Mouse (Mus musculus) megakaryocyte, adult 5-6 weeks (primary cell): Measurements from ENCODE around the gene Plcb4. TPM values are rescaled to one million over a fixed set of nuclear protein-coding genes. Genes with fewer than 3 reads are reported as not detected.
"Not testable (repeated sequence)": the region's sequence is repeated elsewhere in the genome, so short reads cannot be mapped to it uniquely, and the experiment has no call there.

Experiments used
- ATAC-seq: 2 replicates; pipeline ENCODE4 v1.8.0; 2016; ENCODE audit warnings: mild to moderate bottlenecking, inconsistent platforms; ENCODE audit not compliant: poor library complexity, severe bottlenecking
- total RNA-seq, 2 experiments: library from RNA; stranded (forward) in 1 of 2; stranded (reverse) in 1 of 2; fragments of 153-499, 151-499 nt in 1 of 2; fragments of 221-1000, 200-1000 nt in 1 of 2; gene quantifications; 2 replicates each; pipeline versions ENCODE4 v1.2.3 to v1.2.4; 2015 to 2017

Gene Plcb4
- total RNA-seq, 2 experiments from 2014 or later = 7.1 to 8.5 TPM

DNA sequence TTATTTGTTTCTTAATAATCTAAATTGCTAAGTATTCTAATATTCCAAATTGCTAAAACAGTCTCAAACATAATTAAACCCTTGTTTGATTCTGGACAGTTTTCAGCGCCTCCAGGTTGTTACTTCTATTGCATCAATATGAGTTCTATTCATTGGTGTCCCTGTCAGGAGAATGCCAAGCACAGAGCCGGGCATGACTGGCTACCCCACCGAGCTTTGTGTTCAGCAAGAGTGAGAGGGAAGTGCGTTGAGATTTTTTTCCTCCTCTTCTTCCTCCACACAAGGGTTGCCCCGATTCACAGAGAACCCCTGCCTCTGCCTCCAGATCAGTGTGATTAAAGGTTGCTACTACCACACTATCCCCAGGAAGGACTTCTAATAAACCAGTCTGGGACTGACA is 53.5 kb downstream of the Plcb4 start:
- ATAC-seq = no peak

DNA sequence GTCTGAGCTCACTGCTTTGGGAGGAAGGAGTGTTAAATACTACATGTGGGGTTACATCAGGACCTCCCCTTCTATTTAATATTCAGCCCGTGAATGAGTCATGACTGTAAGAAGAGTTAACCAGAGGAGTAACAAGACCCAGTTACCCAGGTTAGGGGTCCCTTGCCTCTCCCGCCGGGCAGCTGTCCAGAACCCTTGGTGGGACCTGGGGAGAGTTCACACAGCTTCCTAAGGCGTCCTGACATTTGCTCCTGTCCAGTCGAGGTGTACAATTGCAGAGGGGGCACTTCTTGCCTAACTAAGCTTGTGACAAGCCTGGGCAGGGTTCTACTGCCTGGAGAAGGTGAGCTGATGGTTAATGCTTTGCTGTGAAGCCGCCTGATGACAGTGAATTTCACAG is 54.1 kb downstream of the Plcb4 start:
- ATAC-seq = no peak

DNA sequence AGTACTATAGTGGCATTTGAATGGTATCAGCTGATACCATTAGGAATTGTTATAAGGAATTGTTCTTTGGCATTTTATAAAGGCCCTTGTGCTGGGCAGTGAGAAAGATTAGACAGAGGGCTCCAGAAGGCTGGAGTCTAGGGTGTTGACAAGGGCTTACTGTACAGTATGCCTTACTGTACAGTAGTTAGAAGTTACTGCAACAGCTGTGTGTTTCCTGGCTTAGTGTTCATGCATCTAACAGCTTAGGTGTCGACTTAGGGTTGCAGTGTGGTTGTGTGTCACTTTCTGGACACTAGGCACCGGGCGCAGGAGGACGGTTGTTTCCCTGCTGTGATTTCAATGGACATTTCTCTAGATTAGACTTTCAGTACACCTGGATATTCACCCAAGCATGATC is 57.4 kb downstream of the Plcb4 start:
- ATAC-seq = no peak

DNA sequence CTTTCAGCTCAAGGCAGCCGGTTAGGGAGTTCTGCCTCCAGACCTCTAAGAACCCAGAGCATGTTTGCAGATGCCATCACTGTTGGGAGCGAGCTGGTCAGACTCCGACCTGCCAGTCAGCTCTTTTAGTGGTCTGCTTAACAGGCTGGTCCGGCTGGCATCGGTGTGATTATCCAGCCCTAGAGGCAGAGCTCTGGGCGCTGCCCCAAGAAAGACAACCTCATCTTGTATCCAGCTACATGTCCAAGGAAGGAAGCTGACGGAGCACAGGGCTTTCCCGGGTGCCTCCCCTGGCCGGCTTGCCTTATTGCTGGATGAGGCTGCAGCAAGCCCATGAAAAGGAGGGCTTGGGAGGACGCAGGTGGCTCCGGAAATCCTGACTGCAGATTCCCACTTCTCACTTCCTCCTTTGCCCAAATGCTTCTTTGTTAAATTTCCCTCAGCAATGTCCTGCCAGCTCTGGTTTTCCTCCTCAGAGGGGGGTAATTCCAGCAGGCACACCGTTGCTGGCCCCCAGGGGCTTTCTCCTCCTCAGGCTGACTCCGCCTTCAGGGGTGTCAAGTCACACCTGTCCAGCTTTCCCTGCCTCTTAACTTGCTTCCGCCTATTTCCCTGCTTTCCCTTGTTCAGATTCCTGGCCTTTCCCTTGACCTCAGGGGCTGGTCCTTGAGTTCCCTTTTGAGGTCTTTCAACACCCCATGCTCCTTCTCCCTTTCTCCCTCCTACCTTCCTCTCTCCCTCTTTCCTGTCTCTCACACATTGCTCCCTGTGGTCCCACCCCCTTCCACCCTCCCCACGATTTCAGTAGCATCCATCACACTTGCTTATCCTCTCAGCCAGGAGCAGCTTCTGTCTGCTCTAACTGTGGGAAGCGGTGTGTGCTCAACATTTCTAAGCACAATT is 58.7 kb downstream of the Plcb4 start:
- peak; percentile 24 for ATAC-seq

DNA sequence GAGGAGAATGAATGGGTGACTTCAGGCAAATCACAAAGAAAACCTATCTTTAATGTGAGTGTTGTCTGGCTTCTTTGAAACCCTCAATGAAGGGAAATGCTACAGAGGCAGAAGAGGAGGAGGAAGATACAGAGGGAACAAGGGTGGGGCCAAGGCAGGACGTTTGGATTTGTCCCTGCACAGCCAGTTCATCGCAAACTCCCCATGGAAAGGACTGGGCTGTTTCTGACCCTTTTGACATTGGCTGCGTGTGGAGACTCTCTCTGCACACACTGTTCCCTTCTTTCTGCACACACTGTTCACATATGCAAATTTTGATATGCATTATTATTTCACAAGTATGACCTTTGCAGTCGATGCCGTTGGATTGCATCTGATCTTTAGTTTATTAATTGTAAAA is 63.3 kb downstream of the Plcb4 start:
- ATAC-seq = no peak

DNA sequence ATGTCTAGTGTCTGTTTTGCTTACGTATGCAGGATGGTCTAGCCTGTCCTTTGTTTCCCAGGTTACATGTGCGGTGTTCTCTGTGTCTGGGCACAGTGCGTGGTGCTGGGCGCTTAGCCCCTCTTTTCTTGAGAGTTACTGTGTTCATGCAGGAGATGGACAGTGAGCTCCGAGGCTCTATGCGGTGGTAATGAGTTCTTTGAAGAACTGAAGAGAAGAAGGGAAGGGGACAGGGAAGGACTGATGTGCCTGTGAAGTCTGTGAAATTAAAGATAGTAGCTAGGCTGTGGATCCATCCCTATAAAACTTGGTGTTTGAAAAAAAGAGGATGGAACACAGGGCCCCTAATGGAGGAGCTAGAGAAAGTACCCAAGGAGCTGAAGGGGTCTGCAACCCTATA is 64.6 kb downstream of the Plcb4 start:
- ATAC-seq = no peak

DNA sequence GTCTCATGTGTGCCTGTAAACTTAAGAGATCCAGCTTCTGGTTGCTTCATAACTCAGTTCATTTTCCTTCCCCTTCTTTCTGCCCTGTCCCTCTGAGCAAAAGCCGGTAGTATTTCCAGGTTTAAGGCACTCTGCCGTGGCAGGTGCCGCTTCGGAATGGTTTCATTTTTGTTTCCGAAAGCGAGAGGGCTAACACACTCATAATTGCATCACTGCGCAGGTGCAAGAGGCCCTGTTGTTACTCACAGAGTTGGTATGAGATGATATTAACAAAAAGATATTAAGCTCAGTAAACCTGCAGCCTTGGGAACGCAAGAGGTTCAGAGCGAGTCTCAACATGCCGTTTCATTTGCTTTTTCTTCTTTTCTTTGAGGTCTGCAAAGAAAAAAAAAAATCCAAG is 65.7 kb downstream of the Plcb4 start:
- ATAC-seq = peak; percentile 48

DNA sequence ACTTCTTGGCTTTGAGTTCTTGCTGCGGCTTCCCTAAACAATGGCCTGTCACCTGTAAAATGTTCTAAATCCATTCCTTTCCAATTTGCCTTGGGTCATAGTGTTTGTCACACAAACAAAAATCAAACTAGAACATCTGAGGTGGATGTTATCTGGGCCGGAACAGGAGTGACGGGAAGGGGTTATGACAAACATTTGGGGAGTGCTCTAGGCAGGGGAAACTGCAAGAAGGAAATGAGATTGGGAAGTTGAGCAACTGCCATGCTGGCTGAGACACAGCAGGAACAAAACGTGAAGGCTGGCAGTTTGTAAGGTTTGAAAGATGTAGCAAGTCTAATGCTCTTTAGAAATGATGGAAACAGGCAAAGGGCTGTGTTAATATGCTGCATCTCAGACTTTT is 66.6 kb downstream of the Plcb4 start:
- ATAC-seq = peak; percentile 84

DNA sequence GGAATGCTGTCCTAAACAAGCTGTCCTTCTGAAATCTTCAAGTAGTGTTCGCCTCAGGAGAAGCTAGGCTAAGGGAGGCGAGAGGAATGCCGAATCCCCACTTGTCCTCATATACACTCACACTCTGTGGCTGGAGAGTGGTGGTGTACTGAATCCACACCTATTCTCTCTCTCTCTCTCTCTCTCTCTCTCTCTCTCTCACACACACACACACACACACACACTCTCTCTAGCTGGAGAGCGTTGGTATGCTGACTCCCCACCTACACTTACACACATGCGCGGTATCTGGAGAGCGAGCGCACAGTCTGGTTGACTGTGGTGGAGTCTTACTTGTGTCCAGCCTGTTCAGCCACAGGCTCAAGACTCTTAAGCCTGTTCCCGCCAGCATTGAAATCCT is 68.3 kb downstream of the Plcb4 start:
- no peak for ATAC-seq

DNA sequence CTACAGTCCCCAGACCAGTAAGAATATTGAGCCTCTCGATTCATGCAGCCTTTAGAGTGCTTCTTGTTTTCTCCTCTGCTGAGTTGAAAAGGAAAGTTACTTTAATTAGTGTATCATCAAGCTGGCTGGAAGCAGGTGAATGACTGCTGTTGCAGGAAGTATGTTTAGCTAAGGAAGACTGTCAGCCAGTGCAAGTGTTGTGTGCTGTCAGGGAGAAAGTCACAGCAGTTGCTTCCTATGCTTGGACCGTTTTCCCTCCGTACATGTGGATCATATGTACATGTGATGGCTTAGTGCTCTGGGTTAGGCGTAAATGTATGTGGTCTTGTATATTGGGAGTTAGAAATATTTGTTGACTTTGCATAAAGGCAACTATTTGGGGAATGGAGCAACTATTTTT is 69.1 kb downstream of the Plcb4 start:
- no peak for ATAC-seq

DNA sequence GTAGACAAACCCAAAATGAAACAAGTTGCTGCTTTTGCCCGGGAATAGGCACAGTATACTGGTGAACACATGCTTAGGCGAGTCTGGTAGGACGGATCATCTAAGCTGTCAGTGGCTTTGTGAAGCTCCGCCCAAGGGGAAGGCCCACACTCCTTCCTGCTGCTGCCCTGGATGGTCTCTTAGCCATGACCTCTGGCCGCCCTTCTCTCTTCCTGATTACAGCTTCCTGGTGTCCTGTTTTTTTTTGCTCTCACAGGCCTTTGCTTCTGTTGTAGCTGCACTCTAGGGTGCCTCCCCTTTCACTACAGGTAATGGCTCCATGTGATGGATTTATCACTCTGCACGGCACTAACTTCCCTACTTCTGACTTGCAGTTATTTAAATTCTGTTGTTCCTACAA is 72.8 kb downstream of the Plcb4 start:
- ATAC-seq = peak; percentile 83

DNA sequence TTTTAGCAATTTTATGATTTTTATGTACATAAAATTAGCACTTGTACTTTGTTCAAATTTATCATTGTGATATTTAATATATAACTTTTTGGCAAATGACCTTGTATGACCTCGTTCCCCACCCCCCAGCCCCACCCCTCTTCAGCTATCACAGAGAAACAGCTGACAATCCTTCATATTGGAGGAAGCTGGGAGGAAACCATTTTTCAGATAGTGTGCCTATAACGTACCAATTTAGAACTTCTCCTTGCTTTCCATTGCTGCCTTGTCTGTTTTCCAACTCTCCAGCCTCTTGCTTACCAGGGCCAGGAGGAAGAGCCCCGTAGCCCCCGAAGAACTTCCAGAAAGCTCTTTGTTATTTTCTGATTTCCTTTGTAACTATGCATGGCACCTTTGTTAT is 73.8 kb downstream of the Plcb4 start:
- ATAC-seq = no peak

DNA sequence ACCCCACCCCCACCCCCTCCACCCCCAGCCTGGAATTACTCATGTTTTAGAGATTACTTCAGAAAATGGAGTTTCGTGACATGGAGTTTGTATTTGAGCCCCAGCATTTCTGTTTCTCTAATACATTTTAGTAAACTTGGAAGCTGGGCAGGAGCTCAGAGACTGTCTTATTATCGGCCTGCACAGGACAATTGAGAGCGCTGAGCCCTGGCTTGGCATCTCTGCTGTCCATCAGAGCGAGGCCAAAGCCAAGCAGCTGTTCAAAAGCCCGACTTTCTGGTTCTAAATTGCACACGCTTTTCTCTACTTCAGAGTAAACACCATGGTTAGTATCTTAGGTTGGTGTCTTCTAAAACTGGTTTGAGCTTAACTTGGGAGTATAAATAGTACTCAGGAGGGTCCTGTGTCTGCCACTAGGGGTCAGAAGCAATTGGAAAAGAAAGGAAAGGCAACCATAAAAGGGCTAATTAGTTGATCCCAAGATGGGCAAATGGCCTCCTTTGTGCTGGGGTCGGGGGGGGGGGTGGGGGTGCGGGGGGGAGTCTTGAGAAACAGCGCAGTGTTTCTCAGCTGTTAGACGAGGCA is 75.2 kb downstream of the Plcb4 start:
- ATAC-seq = no peak

DNA sequence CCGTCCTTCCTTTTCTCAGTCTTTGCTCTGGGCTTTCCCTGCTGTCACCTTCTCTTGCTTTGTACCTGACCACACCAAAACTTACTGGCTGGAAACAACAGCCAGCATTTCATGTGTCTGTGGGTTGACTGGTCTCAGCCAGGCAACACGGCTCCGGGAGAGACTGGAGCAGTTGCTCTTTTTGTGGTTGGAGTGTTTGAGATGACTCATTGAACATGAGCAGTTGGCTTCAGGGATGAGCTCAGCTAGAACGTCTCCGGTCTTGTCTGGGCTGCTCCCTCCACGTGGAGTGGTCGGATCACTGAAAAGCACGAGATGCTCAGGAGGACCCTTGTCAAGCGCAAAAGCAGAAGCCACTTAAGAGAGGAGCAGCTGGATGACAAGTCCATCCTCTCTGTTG is 78.7 kb downstream of the Plcb4 start:
- peak; percentile 10; the same call in 1 of the 2 replicates for ATAC-seq

DNA sequence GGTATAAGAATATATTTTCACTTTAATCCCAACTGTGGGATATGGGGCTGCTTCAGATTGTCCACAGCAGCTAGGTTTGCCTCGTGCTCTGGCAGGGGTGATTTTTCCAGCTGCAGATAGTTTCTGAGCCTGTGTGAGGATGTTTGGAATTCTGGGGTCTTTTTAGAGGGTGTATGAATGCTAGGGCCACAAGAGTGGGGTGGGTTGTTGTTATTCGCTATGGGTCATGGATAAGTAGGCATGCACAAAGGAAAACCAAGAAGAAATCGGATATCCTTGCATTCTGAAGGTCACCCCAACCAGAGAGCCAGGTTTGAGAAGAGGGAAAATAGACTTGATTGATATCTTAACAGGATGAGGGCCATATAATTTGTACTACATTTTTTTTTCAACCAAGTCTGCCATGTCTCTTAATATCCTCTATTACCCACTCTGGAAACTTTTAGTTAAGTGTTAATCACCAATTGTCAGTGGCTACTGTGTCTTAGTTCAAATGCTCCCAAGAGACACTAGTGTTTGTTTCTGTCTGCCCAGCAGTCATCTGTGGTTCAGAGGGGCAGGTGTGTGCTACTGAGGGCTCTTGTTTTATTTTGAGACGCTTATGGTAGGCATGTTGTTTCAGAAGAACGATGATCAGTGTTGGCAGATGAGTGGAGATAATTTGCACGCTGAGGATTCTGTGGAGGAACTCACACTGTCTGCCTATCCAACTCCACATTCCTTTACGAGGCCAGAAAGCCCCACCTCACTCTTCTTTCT is 79.4 kb downstream of the Plcb4 start:
- ATAC-seq = not testable (repeated sequence)

DNA sequence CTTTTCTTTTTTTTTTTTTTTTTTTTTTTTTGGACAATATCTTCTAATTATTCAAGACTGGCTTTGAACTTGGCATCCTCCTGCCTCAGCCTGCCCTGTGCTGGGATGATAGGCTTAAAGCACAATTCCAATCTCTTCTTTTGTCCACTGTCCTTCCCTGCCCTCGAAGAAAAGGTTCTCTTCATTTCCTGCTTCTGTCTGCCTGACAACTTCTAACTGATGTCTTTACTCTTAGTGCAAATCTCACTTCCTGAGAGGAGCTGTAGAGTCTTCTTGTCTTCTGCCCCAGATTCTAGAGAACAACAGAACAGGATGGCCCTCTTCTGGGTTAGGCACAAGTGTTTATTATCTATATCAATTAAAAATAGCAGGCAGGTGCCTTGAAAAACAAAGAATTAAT is 80.1 kb downstream of the Plcb4 start:
- ATAC-seq = no peak

DNA sequence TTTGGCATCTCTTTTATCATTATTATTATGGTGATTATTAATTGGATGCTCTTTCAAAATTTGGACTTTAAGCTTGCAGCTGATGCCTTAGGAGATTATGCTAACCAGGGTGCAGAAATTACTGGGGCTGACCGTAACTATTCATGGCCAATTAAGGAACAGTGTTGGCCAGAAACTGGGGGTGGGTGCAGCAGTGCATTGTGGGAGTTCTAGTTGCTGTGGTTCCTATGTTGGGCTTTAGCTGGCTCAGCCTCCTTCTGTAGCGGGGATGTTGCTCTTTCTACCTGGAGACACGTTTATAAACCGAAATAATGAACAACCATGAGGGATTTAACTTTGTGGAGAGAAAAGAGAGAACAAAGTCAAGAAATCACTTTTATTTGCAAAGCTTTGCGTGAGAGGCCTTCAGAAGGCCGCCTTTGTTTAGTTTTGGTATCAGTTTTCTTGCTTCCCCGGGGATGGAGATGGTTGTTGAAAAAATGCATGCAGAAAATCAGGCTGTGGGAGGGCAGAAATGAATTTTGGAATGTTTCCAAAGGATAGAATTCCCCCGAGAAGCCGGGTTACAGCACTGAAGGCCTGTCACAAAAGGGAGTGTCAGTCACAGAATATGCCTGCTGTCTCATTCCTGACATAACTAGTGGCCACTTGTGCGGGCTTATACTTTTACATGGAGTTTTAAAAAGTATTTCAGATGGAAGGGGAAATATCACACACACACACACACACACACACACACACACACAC is 84.3 kb downstream of the Plcb4 start:
- ATAC-seq = no peak

DNA sequence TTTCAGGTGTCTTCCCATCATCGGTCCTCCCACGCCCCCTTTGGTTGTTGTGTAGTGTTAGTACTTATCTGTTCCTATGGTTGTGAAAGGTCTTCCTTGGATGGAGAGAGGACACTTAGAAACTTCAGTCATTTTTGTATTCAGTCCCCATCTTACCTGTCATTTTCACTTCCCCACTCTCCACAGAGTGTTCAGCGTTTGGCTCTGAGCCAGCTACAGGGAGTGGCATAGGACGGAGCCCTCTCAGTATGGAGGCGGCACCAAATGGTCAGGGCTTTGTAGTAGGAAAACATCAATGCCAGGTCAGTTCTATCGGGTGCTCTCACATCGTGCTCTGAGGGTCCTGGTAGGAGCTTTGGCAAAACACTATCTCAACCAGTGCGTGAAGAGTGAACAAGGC is 85.9 kb downstream of the Plcb4 start:
- ATAC-seq = no peak

DNA sequence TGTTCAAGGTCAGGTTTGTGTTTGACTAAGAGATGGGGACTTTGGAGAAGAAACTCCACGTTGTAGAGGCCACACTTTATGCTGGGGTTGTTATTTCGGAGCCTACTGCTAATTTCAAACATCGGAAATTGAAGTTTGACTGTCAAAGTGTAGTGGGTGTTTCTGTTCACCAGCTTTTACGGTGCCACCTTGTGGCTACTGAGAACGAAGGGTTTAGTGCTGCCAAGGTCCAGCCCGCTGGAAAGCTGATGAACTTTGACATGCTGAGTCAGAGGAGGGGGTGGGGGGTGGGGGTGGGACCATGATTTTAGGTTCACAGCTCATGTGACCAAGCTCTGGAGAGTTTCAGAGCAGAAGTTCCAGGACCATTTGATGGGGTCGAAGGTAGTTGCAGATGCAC is 86.3 kb downstream of the Plcb4 start:
- ATAC-seq = peak; percentile 65

DNA sequence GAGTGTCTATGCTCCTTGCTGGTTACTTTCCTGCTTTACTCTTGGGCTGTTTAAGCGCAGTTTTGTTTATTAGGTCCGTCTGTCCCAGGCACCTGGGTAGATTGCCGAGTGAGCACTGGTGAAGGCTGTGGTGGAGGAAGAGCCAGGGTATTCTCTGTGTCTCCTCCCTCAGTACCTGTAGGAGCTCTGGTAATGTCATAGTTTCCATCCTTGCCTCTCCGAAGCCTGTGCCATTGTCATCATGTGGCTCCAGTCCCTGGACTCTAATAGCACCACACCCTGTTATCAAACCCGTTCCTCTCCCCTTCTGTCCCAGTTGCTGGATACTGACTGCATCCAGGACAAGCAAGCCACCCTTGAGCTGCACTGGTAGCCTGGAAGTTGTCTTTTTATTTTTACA is 89.6 kb downstream of the Plcb4 start:
- ATAC-seq = no peak

DNA sequence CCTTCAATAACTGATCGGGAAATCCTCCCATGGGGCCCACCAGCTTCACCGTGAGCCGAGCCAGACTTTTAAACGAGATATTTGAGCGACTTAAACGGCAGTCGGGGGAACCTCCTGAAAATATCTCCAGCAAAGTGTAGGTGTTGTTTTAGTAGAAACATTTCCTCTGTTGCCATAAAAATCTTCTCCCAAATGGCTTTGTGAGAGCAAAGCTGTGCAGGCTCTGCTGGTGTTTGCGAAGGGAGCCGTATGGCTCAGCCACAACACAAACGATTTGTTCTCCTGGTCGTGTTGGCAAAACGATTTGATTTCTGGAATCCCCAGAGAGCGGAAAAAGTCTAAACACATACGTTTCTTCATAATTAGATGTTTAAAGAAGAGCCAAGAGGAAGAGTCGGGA is 90.8 kb downstream of the Plcb4 start:
- ATAC-seq = no peak
